Mouse (Mus musculus) kidney, embryonic 16.5 days (tissue): Measurements from ENCODE around the gene Slc17a5. TPM values are rescaled to one million over a fixed set of nuclear protein-coding genes. Genes with fewer than 3 reads are reported as not detected.
"Not testable (repeated sequence)": the region's sequence is repeated elsewhere in the genome, so short reads cannot be mapped to it uniquely, and the experiment has no call there.

Experiments
- ATAC-seq: fragments of 200-750 bp; cut with Nextera tagmentation; 2 replicates; pipeline ENCODE4 v1.8.0; 2017; ENCODE audit warnings: moderate TSS enrichment; ENCODE audit not compliant: low FRiP score, low TSS enrichment
- H3K27ac ChIP-seq: fragments of 300-500 bp; sonication (generic); 2 replicates; pipeline ENCODE4 v1.5.1; 2014; ENCODE audit warnings: low read length
- H3K27me3 ChIP-seq: fragments of 300-500 bp; sonication (generic); 2 replicates; pipeline ENCODE4 v1.6.1; 2014; ENCODE audit warnings: low read length, control low read depth, mixed read lengths; ENCODE audit not compliant: insufficient read depth
- H3K36me3 ChIP-seq: fragments of 300-500 bp; sonication (generic); 2 replicates; pipeline ENCODE4 v1.6.1; 2014; ENCODE audit warnings: low read length, control low read depth, mixed read lengths; ENCODE audit not compliant: insufficient read depth
- H3K4me1 ChIP-seq: fragments of 300-500 bp; sonication (generic); 2 replicates; pipeline ENCODE4 v1.6.1; 2014; ENCODE audit warnings: low read length, control low read depth, mixed read lengths; ENCODE audit not compliant: insufficient read depth
- H3K4me2 ChIP-seq: fragments of 300-500 bp; sonication (generic); replicated peaks from 2 replicates; pipeline ENCODE4 v1.6.1; 2014; ENCODE audit warnings: low read depth, low read length
- H3K4me3 ChIP-seq: fragments of 300-500 bp; sonication (generic); 2 replicates; pipeline ENCODE4 v1.5.1; 2014; ENCODE audit warnings: mild to moderate bottlenecking, low read length
- H3K9ac ChIP-seq: fragments of 300-500 bp; sonication (generic); replicated peaks from 2 replicates; pipeline ENCODE4 v1.6.1; 2014; ENCODE audit warnings: low read length
- H3K9me3 ChIP-seq: fragments of 300-500 bp; sonication (generic); 2 replicates; pipeline ENCODE4 v1.6.1; 2016; ENCODE audit warnings: low read length, control low read depth
- WGBS: fragments of 180-500 bp; shearing (Covaris S2); extraction: QIAGEN DNeasy Blood & Tissue Kit; methylation state at CpG from one replicate; pipeline ENCODE4 v1.1.7; 2014; 5-methylcytosine and 5-hydroxymethylcytosine counted together
- polyA plus RNA-seq: library from polyadenylated mRNA; unstranded; fragments of >200 nt; fragmentation: Nextera tagmentation; extraction: Ambion mirVana; gene quantifications from 2 replicates; pipeline ENCODE4 v1.2.1, GENCODE M21; 2015

The Slc17a5 gene
- polyA plus RNA-seq, 1 experiment from 2014 or later, result 18.9 TPM

DNA sequence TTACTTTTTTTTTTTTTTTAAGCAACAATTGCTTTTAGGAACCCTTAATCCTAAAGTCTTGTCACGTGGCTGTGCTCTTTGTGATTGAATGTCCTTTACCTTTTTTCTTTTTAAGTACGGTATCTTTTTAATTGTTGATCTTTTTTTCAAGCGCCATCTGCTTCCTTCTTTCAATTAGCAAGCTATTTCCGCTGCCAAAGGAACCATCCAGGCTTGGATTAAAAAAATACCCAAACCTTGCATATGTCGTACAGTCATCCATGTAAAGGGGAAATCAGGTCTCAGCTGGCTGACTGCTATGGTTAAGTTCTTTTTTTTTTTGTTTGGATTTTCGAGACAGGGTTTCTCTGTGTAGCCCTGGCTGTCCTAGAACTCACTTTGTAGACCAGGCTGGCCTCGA is 94.7 kb downstream of the Slc17a5 start:
- Histone ChIP-seq H3K4me1 (no peaks in the 10 kb centered on the region), H3K4me3 (no peak overlapping the region), H3K9me3 (no peaks in the 10 kb centered on the region), H3K9ac (no peak overlapping the region), H3K27ac (no peak overlapping the region), H3K4me2 (no peak overlapping the region), H3K27me3 (no peaks in the 10 kb centered on the region), H3K36me3 (no peaks in the 10 kb centered on the region)
- WGBS, result 81% methylated on average over 7 of the region's 7 CpGs
- ATAC-seq, result no peak

DNA sequence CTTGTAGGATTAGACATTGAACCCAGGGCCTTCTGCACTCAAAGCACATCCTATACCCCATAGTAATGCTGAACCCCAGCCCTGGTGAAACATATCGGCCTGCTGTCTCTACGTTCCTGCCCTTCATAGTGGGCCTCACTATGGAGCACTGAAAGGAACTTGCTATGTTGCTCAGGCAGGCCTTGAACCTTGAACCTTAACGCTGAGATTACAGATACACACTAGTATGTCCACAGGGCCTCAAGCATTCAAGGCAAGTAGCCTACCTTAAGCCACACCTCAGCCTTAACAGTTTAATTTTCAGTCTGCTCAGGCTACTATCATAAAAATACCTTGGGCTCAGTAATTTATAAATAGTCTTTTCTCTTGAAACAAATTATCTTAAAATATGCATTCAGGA is 95.6 kb downstream of the Slc17a5 start:
- ATAC-seq, result no peak
- Histone ChIP-seq H3K4me3 (no peak overlapping the region), H3K9me3 (no peaks in the 10 kb centered on the region), H3K4me2 (no peak overlapping the region), H3K27me3 (no peaks in the 10 kb centered on the region), H3K36me3 (no peaks in the 10 kb centered on the region), H3K27ac (no peak overlapping the region), H3K9ac (no peak overlapping the region), H3K4me1 (no peaks in the 10 kb centered on the region)
- WGBS, result 85% methylated on average over 3 of the region's 3 CpGs

DNA sequence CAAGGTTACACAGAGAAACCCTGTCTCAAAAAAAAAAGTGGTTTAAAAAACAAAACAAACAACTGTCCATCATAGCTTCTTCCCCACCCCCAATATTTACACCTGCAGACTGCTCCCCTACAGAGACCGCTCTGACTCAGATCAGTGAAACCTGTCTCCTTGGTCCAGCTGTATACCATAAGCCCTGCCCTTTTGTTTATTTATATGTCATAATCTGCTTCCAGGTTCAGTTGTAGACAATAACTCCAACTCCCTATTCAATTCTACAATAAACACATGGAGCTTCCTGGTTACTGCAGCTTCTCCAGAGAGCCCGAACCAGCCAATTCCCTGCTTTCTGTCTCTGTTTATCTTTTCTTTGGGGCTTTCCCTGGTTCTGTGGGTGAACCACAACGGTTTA is 96.7 kb downstream of the Slc17a5 start:
- Histone ChIP-seq H3K9ac (no peak overlapping the region), H3K36me3 (no peaks in the 10 kb centered on the region), H3K4me3 (no peak overlapping the region), H3K27ac (no peak overlapping the region), H3K9me3 (no peaks in the 10 kb centered on the region), H3K4me2 (no peak overlapping the region), H3K27me3 (no peaks in the 10 kb centered on the region), H3K4me1 (no peaks in the 10 kb centered on the region)
- ATAC-seq, result no peak
- WGBS, result 80% methylated on average over 3 of the region's 3 CpGs

DNA sequence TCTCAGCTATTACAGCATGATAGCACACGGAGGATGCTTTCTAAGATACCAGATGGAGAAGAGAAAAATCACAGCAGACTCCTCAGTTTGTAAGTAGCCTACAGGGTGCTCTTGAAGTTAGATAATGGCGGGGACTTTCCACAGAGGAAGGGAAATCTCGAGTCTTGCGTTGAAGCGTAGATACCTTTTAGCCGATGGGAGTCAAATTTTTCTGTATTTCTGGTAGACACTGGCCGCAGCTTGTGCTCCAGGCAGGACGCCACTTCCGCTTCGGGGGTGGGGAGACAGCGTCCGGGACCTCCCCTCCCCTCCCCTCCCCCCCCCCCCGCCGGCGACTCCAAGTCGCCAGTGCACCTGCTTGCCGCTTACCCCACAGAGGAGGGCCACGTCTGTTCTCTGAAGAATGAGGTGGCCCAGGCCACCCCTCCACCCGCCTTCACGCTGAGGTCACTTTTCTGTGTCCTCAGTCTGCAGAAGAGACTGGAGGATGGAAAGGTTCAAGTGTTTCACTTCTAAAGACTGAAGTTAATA is 98.9 kb downstream of the Slc17a5 start, which contains the start of gene Eef1a1:
TSS of gene Eef1a1 (minus strand) at position 262 of the 531 bp plus-strand sequence.
- Histone ChIP-seq H3K27me3 (no peaks in the 10 kb centered on the region), H3K4me3 (peak within 1 kb of the TSS; percentile 54), H3K36me3 (no peaks in the 10 kb centered on the region), H3K4me1 (no peaks in the 10 kb centered on the region), H3K4me2 (peak within 1 kb of the TSS; percentile 72), H3K9me3 (no peaks in the 10 kb centered on the region), H3K9ac (peak within 1 kb of the TSS; percentile 79), H3K27ac (peak within 1 kb of the TSS; percentile 73)
- under 1% methylated on average over 17 of the region's 20 CpGs for WGBS
- ATAC-seq, result peak; percentile 78

DNA sequence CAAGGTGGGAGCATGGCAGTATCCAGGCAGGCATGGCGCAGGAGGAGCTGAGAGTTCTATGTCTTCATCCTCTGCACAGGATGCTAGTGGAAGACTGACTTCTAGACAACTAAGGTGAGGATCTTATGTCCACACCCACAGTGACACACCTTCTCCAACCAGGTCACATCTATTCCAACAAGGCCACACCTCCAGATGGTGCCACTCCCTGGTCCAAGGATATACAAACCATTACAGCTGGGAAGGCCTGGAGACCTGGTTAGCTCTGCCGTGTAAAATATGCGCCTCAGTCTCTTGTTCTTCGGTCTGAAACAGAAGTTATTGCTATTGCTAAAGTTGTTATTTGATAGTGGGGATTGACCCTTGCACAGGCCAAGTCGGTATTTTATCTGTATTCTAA is 99.8 kb downstream of the Slc17a5 start:
- not testable (repeated sequence) for H3K27ac ChIP-seq, H3K9ac ChIP-seq, H3K9me3 ChIP-seq, H3K4me1 ChIP-seq, H3K4me3 ChIP-seq, H3K36me3 ChIP-seq, H3K27me3 ChIP-seq, ATAC-seq, H3K4me2 ChIP-seq
- 86% methylated on average over 5 of the region's 5 CpGs for WGBS

Other genes starting within 250 kb of the Slc17a5 start
- 92.0 and 109 TPM in 2 replicates for gene Gsta2, start 232.3 kb downstream of the Slc17a5 start, polyA plus RNA-seq
- gene Dppa5a, start 219.9 kb downstream of the Slc17a5 start, polyA plus RNA-seq, result 0.27 TPM in 1 of 2 replicates, not detected in the other
- 1.6 and 2.0 TPM in 2 replicates for gene Ooep, start 209.3 kb downstream of the Slc17a5 start, polyA plus RNA-seq
- 0.28 and 0.50 TPM in 2 replicates for gene Ddx43, start 192.3 kb downstream of the Slc17a5 start, polyA plus RNA-seq
- 2.1 and 2.8 TPM in 2 replicates for gene Cgas, start 144.8 kb downstream of the Slc17a5 start, polyA plus RNA-seq
- 27.9 and 30.1 TPM in 2 replicates for gene Mto1, start 139.8 kb downstream of the Slc17a5 start, polyA plus RNA-seq
- 0.65 and 0.66 TPM in 2 replicates for gene Gm17324, start 139.3 kb downstream of the Slc17a5 start, polyA plus RNA-seq
- 5,008 and 5,126 TPM in 2 replicates for gene Eef1a1, start 98.9 kb downstream of the Slc17a5 start, polyA plus RNA-seq
- gene Cd109, start 27.5 kb upstream of the Slc17a5 start, polyA plus RNA-seq, result 6.1 and 6.9 TPM in 2 replicates